Mouse (Mus musculus) olfactory bulb, adult 2 months (tissue): ENCODE measurements around the gene Ranbp3l. TPM values are rescaled to one million over a fixed set of nuclear protein-coding genes. Genes with fewer than 3 reads are reported as not detected.

Source experiments
- H3K27ac ChIP-seq: fragments of 200-500 bp; 2 replicates; pipeline ENCODE4 v1.5.1; 2012; ENCODE audit warnings: low read depth, low read length; ENCODE audit not compliant: insufficient read depth
- H3K4me1 ChIP-seq: fragments of 200-500 bp; 2 replicates; pipeline ENCODE4 v1.6.1; 2012; ENCODE audit warnings: low read length; ENCODE audit not compliant: control insufficient read depth, insufficient read depth
- H3K4me3 ChIP-seq: fragments of 200-500 bp; 2 replicates; pipeline ENCODE4 v1.5.1; 2012; ENCODE audit warnings: mild to moderate bottlenecking, low read depth, low read length, moderate library complexity; ENCODE audit not compliant: insufficient read depth
- CTCF ChIP-seq: fragments of 200-500 bp; IDR thresholded peaks from 2 replicates; pipeline ENCODE4 v1.5.1; 2012; ENCODE audit warnings: low read depth, mild to moderate bottlenecking, low read length, moderate library complexity; ENCODE audit not compliant: insufficient read depth
- POLR2A ChIP-seq: fragments of 200-500 bp; IDR thresholded peaks from 2 replicates; pipeline ENCODE4 v1.6.1; 2012; ENCODE audit warnings: mild to moderate bottlenecking, low read depth, low read length, moderate library complexity; ENCODE audit not compliant: insufficient read depth
- WGBS: fragments of 180-500 bp; shearing (Covaris S2); methylation state at CpG from one replicate; pipeline ENCODE4 v1.1.7; 2018; 5-methylcytosine and 5-hydroxymethylcytosine counted together
- polyA plus RNA-seq: library from polyadenylated mRNA; stranded (reverse); fragments of >200 nt; gene quantifications from 2 replicates; pipeline ENCODE4 v1.2.4, GENCODE M21; 2012; ENCODE audit warnings: low replicate concordance; ENCODE audit not compliant: missing spikeins, insufficient read depth, insufficient read length

Gene Ranbp3l
- polyA plus RNA-seq, 1 experiment = 361 TPM

- 45% methylated on average over 10 of the region's 10 CpGs for WGBS
- TF ChIP-seq CTCF (no peak), POLR2A (no peak)
- peak overlapping the region; percentile 17; the same call in 1 of the 2 replicates for H3K27ac ChIP-seq
- peaks cover 7% of the 10 kb centered on the region; the same call in 1 of the 2 replicates for H3K4me1 ChIP-seq
- no peak overlapping the region for H3K4me3 ChIP-seq
These were observed 132.8 kb downstream of the Ranbp3l start for GRCm38 (mm10) chr15:9100446-9101077.

- TF ChIP-seq POLR2A (no peak), CTCF (no peak)
- 65% methylated on average over 13 of the region's 13 CpGs for WGBS
- H3K4me1 ChIP-seq = no peaks in the 10 kb centered on the region
- no peak overlapping the region for H3K27ac ChIP-seq
- H3K4me3 ChIP-seq = no peak overlapping the region
These were observed 138.7 kb downstream of the Ranbp3l start for GRCm38 (mm10) chr15:9106303-9107074.

- 83% methylated on average over 6 of the region's 6 CpGs for WGBS
- no peak overlapping the region for H3K4me3 ChIP-seq
- H3K27ac ChIP-seq = no peak overlapping the region
- TF ChIP-seq POLR2A = no peak
- TF ChIP-seq CTCF = no peak
- no peaks in the 10 kb centered on the region for H3K4me1 ChIP-seq
These were observed 143.0 kb downstream of the Ranbp3l start for GRCm38 (mm10) chr15:9110526-9111347.

- 78% methylated on average over 3 of the region's 3 CpGs for WGBS
- H3K4me1 ChIP-seq = no peaks in the 10 kb centered on the region
These were observed 143.9 kb downstream of the Ranbp3l start for GRCm38 (mm10) chr15:9111648-9112047.

GRCm38 (mm10) chr15:9113556-9113955 lies 145.8 kb downstream of the Ranbp3l start:
- Histone ChIP-seq H3K4me3 (no peak overlapping the region), H3K27ac (no peak overlapping the region), H3K4me1 (no peaks in the 10 kb centered on the region)
- 68% methylated on average over 9 of the region's 9 CpGs for WGBS
- no peak for TF ChIP-seq CTCF
- no peak for TF ChIP-seq POLR2A

More at GRCm38 (mm10) chr15:9111648-9112047, 143.9 kb downstream of the Ranbp3l start:
- Histone ChIP-seq H3K4me3 (no peak overlapping the region), H3K27ac (no peak overlapping the region)
- TF ChIP-seq CTCF = no peak
- TF ChIP-seq POLR2A = no peak

GRCm38 (mm10) chr15:9114131-9114530 lies 146.4 kb downstream of the Ranbp3l start:
- no peak overlapping the region for H3K4me3 ChIP-seq
- H3K4me1 ChIP-seq = no peaks in the 10 kb centered on the region
- no peak for TF ChIP-seq CTCF
- TF ChIP-seq POLR2A = no peak
- H3K27ac ChIP-seq = no peak overlapping the region
- WGBS = 88% methylated on average over 4 of the region's 4 CpGs

- no peak overlapping the region for H3K27ac ChIP-seq
- WGBS = 79% methylated on average over 5 of the region's 5 CpGs
- H3K4me3 ChIP-seq = no peak overlapping the region
- TF ChIP-seq POLR2A (no peak), CTCF (no peak)
- no peaks in the 10 kb centered on the region for H3K4me1 ChIP-seq
These were observed 146.8 kb downstream of the Ranbp3l start for GRCm38 (mm10) chr15:9114599-9114998.

Other genes with a start within 250 kb of the Ranbp3l start
- gene Nadk2, start 103.3 kb downstream of the Ranbp3l start, polyA plus RNA-seq = not detected in 2 replicates
- not detected in 2 replicates for gene Lmbrd2, start 172.6 kb downstream of the Ranbp3l start, polyA plus RNA-seq
- gene Skp2, start 187.5 kb downstream of the Ranbp3l start, polyA plus RNA-seq = not detected in 2 replicates